Mouse (Mus musculus): ENCODE measurements around the gene Sh3bp2.
"Not testable (repeated sequence)": the region's sequence is repeated elsewhere in the genome, so short reads cannot be mapped to it uniquely, and the experiment has no call there.

Sh3bp2 gene

GRCm38 (mm10) chr5:34573268-34574221, 47.9 kb downstream of the Sh3bp2 start, which contains the start of gene Add1:
Gene Add1 (plus strand): TSS chr5:34573664.
- peak; percentile 96 for DNase-seq

DNA sequence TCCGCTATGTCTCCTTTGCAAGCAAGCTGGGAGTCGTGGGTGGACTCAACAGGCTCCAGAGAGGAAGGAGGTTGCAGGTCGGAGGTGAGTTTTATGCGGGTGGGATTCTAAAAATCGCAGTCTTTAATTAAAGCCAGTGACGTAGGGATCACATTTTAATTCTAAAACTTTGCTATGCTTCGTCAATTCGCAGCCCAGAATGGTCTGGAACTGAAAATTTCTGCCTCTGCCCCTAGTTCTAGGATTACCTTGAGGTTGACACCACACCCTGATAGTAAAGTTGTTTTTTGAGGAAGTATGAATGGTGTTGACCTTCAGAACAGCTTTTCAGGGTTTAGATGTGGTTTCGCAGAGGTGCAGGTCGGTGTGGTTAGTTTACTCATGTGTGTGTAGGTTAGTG, 49.1 kb downstream of the Sh3bp2 start:
- no peak for DNase-seq

DNA sequence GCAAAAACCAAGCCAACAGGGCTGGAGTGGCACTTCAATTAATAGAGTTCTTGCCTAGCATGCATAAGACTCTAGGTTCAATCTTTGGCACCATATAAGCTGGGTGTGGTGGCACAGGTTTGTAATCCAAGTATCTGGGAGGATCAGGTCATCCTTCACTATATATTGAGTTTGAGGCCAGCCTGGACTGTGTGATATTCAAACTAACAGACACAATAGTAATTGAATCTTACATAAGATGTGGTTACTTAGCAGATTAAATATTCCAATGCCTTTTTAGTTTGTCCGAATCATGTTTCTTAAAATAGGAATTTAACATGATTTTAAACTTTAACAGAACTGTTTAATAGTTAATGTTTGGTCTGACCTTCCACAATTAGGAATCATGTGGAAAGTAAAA, 50.6 kb downstream of the Sh3bp2 start:
- DNase-seq: no peak

DNA sequence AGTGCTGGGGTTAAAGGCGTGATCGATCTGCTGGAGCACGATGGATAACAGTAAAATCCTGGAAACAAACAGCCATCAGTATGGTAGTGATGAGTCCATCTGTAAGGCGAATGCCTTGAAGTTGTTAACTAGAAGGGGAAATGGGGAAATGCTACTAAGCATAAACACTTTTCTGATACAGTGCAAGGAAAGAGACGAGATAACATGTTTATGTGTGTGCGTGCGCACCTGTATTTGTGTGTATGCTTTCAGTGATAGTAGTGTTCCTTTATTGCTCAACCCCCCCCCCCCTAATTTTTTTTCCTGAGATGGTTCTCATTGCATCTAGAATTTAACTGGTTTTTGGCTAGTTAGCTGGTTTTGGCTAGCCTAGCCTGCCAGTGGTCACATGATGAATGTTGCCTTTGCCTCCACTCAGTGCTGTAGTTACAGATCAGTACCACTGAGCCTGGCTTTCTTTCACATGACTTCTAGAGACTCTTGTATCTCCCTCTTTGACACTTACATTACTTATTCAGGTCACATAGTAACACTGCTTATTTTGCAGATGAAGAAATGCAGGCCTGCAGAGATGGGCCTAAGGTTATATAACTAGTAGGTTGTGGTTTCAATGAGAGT, 52.5 kb downstream of the Sh3bp2 start:
- DNase-seq: no peak

GRCm38 (mm10) chr5:34579377-34579776, 53.7 kb downstream of the Sh3bp2 start:
- DNase-seq: no peak

GRCm38 (mm10) chr5:34581671-34582313, 56.2 kb downstream of the Sh3bp2 start:
- DNase-seq: peak; percentile 19

DNA sequence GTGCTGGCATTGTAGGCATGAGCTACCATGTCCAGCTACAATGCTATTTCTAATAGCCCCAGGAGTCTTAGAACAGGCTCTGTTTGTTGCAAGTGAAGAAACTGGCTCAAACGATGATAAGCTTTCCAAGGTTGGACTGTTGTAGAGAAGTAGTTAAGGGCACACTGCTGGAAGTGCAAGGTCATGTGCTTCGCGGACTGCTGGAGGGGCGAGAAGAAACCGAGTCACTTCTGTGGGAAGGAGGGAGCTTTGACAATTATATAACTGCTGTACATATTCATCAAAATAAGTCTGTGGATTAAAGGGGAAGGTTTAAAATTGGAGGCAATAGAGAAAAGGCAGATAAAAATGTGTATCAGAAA, 56.7 kb downstream of the Sh3bp2 start:
- DNase-seq: no peak

DNA sequence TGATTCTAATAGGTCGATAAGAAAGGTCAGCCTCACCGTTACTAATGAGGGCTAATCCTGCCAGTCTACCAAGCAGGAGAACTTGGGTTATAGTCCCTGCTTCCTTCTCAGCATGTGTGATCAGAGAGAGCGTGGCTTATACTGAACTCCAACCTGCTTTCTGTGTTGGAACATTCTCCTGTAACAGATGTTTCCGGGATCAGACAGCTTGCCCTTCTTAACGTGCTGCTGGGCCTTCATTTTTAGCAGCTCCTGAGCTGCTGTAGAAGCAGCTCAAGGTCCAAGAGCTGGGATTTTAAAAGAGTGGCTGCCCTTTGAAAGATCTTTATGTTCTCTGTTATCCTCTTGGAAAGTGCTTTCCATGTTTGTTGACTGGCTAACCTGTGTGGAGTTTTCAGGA, 59.6 kb downstream of the Sh3bp2 start:
- no peak for DNase-seq

DNA sequence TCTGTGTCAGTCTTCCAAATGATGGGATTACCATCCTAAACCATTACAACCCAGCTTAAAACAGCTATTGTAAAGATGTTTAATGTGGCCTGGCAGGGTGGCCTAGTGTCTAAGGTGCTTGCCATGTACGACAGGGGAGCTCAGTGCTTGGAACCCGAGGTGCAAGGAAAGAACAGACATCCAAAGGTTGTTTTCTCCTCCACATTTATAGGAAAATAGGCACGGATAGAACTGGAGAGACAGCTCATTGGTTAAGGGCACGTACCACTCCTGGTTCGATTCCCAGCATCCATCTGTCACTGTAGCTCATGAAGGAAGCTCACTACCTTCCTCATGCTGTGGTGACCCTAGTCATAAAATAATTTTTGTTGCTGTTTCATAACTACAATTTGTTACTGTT, 62.2 kb downstream of the Sh3bp2 start:
- DNase-seq: no peak

DNA sequence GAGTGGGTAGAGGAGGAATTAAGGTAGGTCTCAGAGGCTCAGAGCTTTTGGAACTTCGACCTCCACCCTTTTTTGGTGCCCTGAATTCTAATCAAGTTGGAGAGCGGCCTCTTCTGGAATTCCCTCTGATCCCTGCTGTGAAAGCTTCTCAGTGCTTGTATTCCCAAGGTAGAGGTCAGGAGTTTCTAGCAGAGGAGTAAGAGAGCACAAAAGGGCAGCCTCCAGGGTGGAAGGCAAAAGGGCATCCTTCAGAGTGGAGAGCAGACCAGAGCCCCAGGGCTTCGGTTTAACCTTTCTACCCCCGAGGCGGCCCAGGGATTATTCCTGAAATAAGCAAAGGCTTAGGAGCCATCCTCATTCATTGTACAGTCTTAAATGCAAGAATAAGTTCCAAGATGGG, 64.4 kb downstream of the Sh3bp2 start:
- no peak for DNase-seq

DNA sequence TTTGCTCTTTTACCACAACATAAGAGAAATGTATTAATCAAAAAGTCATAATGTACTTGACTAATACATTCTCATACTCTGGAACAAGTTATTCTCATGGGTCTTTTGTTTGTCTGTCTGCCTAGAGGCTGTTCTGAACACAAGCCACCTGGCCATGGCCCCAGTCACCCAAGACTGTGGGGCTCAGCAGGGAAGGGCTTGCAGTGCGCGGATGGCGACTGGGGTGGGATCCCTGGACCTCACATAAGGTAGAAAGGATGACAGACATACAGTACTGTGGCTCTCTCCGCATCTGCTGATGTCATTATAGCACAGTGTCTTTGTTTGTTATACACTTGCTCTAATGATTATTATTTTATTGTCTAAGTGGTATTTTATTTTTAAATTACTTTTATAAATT, 65.1 kb downstream of the Sh3bp2 start:
- DNase-seq: no peak

DNA sequence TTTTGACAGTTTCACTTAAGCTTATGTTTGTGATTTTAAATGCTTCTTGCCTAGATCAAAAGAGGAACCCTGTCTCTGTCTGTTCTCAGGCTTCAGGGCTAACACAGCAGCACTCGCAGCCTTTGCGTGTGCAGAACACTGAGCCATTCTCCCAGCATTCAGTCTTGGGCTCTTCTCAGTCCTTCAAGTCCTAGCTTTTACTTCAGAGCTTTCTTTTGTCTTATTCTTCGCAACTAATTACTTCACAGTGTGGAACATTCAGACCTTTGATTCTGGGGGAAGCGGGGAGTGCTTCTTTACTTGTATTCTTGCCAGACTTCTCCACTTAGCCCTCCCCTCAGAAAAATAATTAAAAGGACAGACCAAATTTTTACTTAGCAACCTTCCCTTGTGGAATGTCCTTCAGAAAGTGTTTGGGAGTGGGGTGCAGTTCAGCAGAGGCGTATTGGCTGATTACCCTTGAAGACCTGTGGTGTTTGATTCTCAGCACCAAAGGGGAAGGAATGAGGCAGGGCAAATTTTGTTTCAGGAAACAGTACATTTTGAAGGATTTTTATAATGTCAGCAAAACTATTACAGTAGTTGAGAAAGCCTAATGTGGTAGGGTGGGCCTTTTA, 65.9 kb downstream of the Sh3bp2 start:
- no peak for DNase-seq

DNA sequence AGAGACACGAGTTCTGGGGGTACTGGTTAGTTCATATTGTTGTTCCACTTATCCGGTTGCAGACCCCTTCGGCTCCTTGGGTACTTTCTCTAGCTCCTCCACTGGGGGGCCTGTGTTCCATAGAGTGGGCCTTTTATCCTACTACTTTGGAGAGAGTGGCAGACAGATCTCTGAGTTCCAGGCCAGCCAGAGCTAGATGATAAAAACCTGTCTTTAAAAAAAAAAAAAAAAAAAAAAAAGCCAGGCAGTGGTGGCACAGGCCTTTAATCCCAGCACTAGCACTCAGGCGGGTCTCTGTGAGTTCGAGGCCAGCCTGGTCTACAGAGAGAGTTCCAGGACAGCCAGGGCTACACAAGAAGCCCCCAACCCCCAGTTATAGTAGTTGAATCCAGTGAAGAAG, 66.6 kb downstream of the Sh3bp2 start:
- DNase-seq: not testable (repeated sequence)

GRCm38 (mm10) chr5:34592666-34593065, 67.0 kb downstream of the Sh3bp2 start:
- DNase-seq: no peak

DNA sequence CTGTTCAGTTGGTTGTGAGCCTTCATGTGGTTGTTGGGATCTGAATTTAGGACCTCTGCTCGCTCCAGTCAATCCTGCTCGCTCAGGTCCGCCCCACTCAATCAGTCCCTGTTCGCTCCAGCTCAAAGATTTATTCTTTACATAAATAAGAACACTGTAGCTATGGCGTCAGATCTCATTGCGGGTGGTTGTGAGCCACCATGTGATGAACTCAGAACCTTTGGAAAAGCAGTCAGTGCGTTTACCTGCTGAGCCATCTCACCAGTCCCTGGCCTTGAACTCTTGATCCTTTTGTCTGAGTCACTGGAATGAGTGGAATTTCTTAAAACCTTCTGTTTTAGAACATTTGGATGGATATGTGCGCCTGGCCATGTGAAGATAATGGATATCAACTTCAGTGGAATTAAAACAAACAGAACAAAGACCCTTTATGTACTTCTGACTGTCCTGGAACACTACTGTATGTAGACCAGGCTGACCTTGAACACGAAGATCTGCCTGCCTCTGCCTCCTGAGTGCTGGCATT, 67.6 kb downstream of the Sh3bp2 start:
- no peak for DNase-seq

DNA sequence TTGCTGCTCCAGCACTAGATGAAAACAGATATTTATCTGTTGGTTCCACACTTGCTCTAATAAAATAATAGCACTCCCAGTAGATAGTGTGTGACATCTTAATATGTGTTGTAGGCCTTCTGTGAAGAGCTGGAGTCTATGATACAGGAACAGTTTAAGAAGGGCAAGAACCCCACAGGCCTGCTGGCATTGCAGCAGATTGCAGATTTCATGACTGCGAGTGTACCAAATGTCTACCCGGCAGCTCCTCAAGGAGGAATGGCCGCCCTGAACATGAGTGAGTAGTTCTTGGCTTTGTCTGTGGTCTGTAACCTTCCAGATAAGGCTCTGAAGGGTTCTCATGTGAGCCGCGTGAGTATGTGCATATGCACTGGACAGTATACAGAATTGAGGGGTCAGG, 78.9 kb downstream of the Sh3bp2 start:
- DNase-seq: no peak

DNA sequence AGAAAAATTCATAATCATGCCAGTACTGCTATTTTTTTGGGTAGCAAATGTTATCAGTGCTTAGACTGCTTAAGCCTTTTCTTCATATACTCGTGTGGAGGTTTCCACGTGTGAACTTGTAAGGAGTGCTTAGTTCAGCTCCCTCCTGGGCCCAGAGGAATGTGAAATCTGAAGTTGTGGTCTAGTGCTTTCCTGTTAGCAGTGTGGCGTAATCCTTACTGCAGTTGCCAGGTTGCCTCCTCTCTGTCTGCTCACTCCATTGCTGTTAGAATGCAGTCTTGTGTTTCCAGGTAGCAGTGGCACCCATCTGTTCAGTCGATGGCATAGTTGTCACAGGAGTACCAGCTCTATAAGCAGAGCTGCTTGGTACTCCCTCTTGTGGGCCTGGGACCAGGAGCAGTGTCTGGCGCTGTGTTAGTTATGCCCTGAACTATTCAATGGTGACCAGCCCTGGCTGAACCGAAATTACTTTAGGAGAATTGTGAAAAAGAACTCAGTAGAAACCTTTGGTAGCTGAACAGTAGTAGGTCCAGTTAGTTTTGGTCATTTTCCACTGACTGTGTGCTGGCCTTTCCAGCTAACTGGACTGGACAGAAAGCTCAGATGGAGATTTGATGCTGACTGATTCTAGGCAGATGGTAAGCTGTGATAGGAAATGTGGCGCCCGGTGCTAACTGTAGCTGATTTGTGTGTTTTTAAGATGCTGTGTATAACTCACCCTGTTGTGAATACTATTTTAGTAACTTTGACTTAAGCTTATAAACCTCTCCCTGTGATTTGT, 81.7 kb downstream of the Sh3bp2 start:
- no peak for DNase-seq

- DNase-seq: no peak
Observed at GRCm38 (mm10) chr5:34608226-34608625, 82.6 kb downstream of the Sh3bp2 start.

GRCm38 (mm10) chr5:34609966-34610365, 84.3 kb downstream of the Sh3bp2 start:
- no peak for DNase-seq

Data from lung, postnatal 14 days (tissue).